Mouse (Mus musculus) left cerebral cortex, adult 8-10 months (tissue): ENCODE results near the gene Pla2g2e. TPM values are rescaled to one million over a fixed set of nuclear protein-coding genes. Genes with fewer than 3 reads are reported as not detected.
"Not testable (repeated sequence)": the region's sequence is repeated elsewhere in the genome, so short reads cannot be mapped to it uniquely, and the experiment has no call there.

ENCODE experiments used
- DNase-seq, 2 experiments: peaks; one replicate each; pipeline ENCODE4 v3.0.0; 2022; ENCODE audit warnings: low spot score in 2 of 2
- total RNA-seq, 4 experiments: library from RNA; stranded (reverse); gene quantifications; 2 replicates each; pipeline ENCODE4 v1.2.4; 2022

Pla2g2e gene
- total RNA-seq, 4 experiments from 2014 or later, result not detected

DNA sequence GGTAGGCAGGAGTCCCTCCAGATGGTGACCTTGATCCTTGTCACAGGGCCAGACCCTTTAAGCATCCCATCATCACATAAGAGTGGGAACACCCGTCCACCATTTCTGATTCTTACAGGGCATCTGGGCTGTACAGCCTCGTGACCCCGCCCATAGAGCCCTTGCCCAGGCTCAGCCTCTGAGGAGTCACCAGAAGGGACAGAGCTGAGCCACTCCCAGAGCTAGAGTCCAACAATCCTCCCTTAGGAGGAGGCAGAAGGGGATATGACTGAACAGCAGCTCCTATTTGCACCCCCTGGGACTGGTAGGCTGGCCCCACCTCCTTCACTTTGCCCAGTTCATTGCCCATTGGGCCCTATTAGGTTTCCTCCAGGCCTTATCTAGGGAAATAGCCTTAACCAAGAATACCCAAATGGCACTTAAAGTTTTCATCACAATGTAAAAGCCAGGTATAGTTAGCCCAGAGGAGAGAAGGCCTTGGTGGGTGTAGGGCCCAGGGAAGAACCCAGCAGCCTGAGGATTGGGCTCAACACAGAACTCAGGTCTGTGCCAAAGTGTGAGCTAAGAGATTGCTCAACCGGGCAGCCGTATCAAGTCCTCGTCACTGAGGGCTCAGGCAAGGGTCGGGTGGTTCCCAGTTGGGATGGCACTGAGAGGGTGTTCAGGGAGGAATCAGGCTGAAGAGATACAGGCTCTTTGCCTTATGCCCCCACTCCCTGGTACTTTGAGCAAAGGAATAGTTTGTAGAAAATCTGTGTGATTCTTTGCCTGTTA lies 3.3 kb downstream of the Pla2g2e start:
- no peak for DNase-seq

DNA sequence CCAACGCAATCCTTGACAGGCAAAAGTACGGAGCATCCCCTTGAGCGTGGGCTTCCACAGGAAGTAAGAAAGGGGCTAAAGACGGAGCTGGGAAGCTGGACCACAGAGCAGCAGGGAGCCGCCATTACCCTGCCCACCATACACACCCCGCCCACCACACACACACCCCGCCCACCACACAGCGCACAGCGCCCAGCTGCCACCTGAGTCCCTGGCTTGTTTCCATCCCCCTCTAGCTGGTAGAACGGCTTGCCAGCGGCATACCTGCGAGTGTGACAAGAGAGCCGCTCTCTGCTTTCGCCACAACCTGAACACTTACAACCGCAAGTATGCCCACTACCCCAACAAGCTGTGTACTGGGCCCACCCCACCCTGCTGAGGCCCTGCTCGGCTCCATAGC lies 4.4 kb downstream of the Pla2g2e start:
- peak in 1 of 2 experiments; percentile 64 for DNase-seq

DNA sequence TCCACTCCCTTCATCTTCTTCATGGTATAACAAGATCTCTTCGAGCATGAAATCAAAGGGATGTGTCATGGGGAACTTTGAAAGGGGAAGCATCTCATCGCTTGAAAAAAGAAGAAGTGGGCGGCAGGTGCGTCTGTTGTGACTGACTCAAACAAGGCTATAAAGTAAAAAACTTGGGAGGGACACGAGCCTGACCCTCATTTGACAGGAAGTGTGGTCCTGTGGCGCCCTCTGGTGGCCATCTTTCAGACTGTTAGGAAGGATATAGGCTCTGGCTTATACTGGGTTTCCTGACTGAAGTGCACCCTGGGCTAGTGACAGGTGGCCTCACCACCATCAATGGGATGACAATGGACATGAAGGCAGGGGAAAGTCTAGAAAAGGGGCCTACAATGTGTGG lies 6.5 kb downstream of the Pla2g2e start:
- peak; percentile 67 to 87 for DNase-seq

DNA sequence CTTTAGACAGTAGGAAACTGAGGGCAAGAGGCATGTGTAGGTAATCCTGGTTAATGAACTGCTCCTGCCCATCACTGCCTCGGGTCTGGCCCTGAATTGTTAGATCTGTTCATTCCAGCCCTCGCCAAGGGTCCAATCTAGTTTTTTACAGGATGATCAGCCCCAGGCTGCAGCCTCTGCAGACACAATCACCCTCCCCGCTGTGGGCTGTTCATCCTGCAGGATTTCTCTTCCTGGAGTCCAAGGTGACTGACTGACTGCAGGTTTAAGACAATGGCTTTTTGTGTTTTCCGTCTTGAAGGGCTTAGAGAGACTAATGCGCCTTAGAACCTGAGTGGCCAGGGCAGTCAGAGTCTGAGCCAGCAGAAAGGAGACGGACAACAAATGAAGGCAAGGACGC lies 11.4 kb downstream of the Pla2g2e start:
- DNase-seq, result no peak

DNA sequence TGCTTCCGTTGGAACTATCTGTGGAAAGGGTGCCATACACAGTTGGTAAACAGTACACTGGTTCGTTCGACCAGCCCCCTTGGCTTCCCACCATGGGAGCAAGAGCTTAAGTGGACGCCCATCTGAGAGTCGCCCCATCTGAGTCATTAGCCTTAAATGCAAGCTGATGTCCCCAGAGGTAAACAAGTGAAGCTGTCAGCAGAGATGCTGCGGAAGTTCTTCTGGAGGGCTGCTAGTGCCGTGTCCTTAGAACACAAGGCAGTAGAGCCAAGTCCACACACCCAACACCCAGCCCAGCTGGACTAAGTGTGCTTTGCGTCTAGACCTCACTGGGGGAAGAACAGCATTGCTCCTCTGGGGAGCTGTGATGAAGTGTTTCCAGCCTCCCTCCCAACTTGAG lies 11.9 kb downstream of the Pla2g2e start:
- no peak for DNase-seq

DNA sequence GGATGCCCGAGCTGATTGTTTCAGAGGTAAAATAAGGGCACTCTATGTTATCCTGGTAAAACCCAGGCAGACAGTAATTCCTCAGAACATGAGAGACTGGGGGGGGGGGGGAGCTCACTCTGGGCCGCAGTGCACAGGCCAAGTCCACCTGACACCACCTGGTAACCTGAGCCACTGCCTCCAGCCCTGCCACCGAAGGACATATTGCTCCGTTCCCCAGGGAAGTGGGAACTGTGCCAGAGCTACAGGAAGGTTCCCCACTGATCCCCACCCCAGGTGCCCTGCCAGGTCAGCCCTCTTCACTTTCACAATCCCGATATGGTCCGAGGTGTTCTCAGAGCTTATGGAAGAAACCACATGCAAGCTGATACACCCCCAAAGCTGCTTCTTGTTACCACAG lies 14.9 kb downstream of the Pla2g2e start:
- no peak for DNase-seq

DNA sequence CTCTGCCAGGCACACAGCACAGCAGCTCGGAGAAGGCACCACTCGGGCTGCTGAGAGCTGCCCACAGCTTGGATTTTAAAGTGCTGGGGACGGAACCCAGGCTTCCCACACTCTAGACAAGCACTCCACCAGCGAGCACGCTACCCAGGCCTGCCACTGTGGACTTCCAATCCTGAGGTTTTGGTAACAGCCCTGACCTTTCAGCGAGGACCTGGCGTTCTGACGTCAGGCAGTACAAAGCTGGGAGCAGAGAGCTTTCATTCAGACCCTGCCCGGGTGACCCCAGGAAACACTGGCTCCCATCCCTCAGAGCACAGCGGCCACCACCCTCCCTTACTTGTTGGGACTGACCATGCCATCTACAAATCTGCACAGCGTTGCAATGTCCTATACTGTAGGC lies 16.0 kb downstream of the Pla2g2e start:
- DNase-seq, result not testable (repeated sequence)

DNA sequence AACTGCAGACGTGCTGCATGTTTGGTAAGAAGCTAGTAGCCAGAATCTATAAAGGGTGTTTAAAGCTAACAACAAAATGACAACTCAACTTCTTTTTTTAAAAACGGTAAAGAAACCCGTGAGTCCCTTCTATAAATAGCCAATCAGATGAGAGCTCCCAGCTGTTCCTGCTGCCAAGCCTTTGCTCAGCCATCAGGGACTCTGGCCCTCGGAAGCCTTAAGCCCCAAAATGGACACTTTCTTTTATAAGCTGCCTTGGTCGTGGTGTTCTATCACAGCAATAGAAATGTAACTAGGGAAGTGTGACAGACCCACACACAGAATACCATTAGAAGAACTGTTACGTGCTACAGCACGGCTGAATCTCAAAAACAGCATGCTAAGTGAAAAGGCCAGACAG lies 21.6 kb downstream of the Pla2g2e start:
- no peak for DNase-seq

DNA sequence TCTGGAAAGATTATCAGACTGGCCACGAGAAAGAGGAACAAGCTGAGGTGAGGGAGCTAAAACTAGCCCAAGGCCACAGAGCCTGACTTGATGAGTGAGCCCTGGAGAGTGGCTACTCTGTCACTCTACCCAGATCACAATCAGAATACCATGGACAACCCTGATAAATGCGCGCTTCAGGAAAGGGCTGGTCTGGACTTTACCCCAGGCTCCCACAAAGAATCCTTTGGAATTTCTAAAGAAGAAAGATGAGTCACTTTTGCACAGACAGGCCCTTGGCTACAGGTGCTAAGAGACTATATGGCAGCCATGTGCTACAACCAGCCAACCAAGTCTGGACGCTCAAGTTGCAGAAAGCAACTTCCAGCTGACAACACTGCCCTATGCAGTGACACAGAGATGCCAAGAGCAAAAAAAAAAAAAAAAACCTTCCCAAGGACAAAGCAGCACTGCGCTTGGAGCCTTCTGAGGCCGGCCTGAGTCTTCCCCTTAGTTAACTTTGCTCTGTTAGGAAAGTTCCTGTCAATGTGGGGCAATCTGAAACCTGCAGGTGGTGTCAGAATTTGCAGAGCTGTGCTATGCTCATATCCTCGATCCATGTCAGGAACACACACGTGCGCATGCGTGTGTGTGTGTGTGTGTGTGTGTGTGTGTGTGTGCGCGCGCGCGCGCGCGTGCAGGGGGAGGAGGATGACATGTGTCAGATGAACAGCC lies 28.0 kb downstream of the Pla2g2e start:
- DNase-seq, result no peak

DNA sequence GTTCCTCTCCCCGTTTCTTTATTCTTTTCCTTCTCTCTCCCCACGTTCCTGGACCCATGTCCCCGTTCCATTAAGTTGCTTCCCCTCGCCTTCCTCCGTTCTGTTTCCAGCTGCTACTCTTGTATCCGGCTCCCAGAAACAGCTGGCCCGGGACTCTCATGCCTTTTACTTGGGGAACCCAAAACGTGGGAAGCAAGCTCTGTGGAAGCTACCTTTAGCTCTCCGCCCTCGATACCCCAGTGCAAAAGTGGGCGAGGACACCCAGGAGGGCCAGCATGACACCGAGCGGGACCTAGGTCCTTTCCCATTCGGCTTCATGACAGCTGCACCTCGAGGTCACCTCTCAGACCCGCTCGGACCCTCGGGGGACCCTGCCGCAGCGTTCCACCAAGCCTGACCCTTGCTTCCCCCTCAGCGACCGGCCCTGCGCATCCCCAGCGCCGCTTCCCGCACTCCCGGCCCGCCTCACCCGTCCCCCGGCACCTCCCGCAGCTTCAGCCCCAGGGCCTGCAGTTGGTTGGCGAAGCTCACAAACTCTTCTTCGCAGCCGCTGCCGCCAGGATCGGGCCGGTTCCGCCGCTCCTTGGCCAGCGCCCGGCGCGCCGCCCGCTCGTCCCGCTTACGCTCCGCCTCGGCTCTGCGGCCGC lies 35.5 kb downstream of the Pla2g2e start:
- no peak for DNase-seq

DNA sequence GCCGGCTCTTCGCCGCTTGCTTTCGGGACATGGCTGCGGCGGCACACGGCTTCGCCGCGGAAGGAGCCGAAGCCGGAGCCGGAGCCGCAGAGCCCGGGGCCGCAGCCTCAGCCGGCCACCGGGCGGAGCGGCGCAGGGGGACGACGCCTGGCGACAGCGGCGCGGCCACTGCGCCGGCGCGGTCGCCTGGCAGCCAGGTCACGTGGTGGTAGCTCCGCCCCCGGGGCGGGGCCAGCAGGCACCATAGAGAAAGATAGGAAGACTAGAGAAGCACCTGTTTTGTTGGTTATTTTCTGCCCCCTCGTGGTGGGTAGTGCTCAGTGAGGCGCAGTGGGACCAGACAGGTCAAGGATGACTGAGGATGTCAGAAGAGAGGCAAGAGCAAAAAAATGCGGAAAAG lies 36.1 kb downstream of the Pla2g2e start, which contains the start of gene Otud3:
Otud3 (minus strand) TSS at position 149 of the 400 bp plus-strand sequence.
- peak; percentile 80 to 96 for DNase-seq

DNA sequence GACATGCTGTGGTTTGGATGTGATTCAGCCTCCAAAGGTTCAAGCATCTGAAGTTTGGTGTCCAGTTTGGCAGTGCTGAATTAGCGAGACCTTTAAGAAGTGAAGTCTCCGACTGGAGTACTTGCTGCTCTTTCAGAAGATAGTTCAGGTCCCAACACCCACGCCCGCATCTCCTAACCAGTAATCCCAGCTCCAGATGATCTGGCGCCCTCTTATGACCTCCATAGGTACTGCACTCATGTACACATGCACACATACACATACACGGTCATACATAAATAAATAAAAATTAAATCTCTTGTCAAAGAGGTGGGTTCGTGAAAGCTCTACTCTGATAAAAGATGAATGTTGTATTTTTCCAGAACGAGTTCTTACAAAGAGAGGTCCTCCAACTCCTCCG lies 39.5 kb downstream of the Pla2g2e start:
- DNase-seq, result no peak

DNA sequence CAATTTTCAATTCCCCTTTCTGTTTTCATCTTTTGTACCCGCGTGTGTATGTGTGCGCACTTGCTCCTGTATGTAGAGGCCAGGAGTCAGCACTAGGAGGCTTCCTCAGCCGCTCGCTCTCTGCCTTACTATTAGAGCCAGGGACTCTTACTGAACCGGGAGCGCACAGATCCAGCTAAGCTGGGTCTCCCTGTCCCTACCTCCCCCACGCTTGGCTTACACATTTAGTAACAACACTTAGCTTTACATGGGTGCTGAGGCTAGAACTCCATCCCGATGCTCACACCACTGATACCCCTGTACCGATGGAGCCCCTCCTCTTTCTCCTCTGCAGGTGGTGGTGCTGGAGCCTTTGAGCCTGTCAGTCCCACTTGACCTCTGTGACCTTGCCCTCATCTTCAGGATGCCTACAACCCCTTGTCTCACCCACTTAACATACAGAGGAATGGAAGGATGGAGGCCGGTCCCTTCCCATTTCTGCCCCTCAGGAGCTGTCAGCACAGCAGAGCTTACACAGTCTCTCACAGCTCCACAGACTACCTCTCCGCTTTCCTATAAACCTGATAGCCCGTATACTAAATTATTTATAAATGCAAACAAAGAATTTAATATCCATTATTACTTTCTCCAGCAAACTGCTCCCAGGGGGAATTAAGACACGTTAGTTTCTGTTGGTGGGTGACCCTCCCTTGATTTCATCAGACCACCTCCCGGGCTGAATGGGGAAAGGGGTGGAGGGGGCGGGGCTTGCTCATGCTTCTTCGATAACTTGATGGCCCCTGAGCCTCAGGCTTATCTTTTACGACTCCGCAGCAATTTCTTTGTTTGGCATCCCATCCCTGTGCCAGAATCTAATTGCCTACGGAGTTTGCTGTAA lies 43.8 kb downstream of the Pla2g2e start:
- no peak for DNase-seq

DNA sequence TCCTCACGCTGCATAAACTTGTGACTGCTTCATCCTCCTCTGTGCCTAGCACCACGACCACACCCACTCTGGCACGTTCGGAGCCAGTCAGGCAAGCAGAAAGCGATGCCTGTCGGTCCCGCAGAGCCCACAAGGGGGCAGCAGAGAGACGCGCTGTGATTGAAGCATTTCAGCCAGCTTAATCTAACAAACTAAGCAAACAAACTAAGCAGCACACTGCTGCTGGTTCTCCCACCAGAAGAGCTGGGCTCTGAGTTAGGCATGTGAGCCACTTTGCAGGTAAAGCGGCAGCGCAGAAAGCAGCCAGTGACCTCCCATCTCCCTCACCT lies 44.4 kb downstream of the Pla2g2e start:
- peak; percentile 90 to 99 for DNase-seq

DNA sequence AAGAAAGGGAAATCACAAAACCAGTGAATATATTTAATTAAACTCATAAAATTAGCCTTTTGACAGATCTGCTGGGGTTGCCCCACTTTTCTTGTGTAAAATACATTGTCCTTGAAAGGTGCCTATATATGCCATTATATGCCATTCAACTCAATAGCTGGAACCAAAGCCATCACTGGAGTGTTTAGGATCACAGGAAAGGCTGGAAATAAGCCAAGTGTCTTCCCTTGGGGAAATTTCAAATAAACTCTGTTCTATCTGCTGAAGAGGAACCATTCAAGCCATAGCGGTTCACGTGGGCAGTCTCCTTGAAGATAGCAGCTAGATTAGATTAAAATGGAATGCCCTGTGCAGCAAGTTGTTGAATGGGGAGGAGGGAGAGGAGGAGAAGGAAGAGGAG lies 47.8 kb downstream of the Pla2g2e start:
- no peak for DNase-seq

Other genes with a start within 250 kb of the Pla2g2e start
- gene Vwa5b1, start 242.1 kb upstream of the Pla2g2e start, total RNA-seq, result 1 to 10 TPM; 3.0 to 6.3 (median 4.0) TPM
- gene Pla2g2c, start 153.2 kb upstream of the Pla2g2e start, total RNA-seq, result under 1 TPM; 0.14 to 0.51 (median 0.26) TPM
- 1 to 10 TPM; 1.2 to 2.4 (median 1.5) TPM for gene Ubxn10, start 140.8 kb upstream of the Pla2g2e start, total RNA-seq
- not detected for gene Pla2g2f, start 120.3 kb upstream of the Pla2g2e start, total RNA-seq
- 1 to 10 TPM in 1 of 4 experiments, under 1 TPM in 3; 0.32 to 1.3 (median 0.69) TPM for gene Pla2g2d, start 102.2 kb upstream of the Pla2g2e start, total RNA-seq
- 1 to 10 TPM; 1.8 to 4.8 (median 3.0) TPM for gene Pla2g5, start 14.5 kb upstream of the Pla2g2e start, total RNA-seq
- not detected for gene Gm13030, start 4.0 kb upstream of the Pla2g2e start, total RNA-seq
- 10 to 100 TPM; 11.8 to 16.6 (median 15.9) TPM for gene Otud3, start 36.0 kb downstream of the Pla2g2e start, total RNA-seq
- not detected for gene Rnf186, start 89.2 kb downstream of the Pla2g2e start, total RNA-seq
- gene Tmco4, start 94.9 kb downstream of the Pla2g2e start, total RNA-seq, result 1 to 10 TPM; 2.3 to 3.6 (median 3.5) TPM
- gene Htr6, start 197.6 kb downstream of the Pla2g2e start, total RNA-seq, result 1 to 10 TPM; 6.2 to 8.0 (median 7.4) TPM
- 10 to 100 TPM; 52.1 to 64.5 (median 55.5) TPM for gene Nbl1, start 215.1 kb downstream of the Pla2g2e start, total RNA-seq